Mouse (Mus musculus) erythroblast, adult 5-6 weeks (primary cell): Measurements from ENCODE around the gene Pmepa1. TPM values are rescaled to one million over a fixed set of nuclear protein-coding genes. Genes with fewer than 3 reads are reported as not detected.

Experiments used
- ATAC-seq: replicated peaks from 2 replicates; pipeline ENCODE4 v1.8.0; 2016; ENCODE audit warnings: moderate number of reproducible peaks, mild to moderate bottlenecking, moderate TSS enrichment, inconsistent platforms; ENCODE audit not compliant: poor library complexity, low FRiP score, severe bottlenecking
- total RNA-seq, 2 experiments: library from RNA; stranded (forward) in 1 of 2; stranded (reverse) in 1 of 2; fragments of 150-400 nt in 1 of 2; fragments of 200-764, 138-1000 nt in 1 of 2; gene quantifications; 2 replicates each; pipeline versions ENCODE4 v1.2.3 to v1.2.4; 2015 to 2017; ENCODE audit warnings: low replicate concordance in 2 of 2

The Pmepa1 gene
- total RNA-seq (2015; ENCODE audit: low replicate concordance) (0.96 TPM in 1 of 2 replicates, not detected in the other), total RNA-seq (2017; ENCODE audit: low replicate concordance) (not detected in 2 replicates)

GRCm38 (mm10) chr2:173276409-173276808 is at the start of gene Pmepa1:
Pmepa1 (minus strand) TSS chr2:173276533.
- no peak for ATAC-seq

- ATAC-seq: no peak
Measured at GRCm38 (mm10) chr2:173321754-173322153, 45.4 kb upstream of the Pmepa1 start.

- no peak for ATAC-seq
Measured at GRCm38 (mm10) chr2:173321194-173321593, 44.9 kb upstream of the Pmepa1 start.

- ATAC-seq: no peak
Measured at GRCm38 (mm10) chr2:173314291-173314690, 38.0 kb upstream of the Pmepa1 start.

- no peak for ATAC-seq
Measured at GRCm38 (mm10) chr2:173308486-173308885, 32.2 kb upstream of the Pmepa1 start.

GRCm38 (mm10) chr2:173307984-173308383 is 31.7 kb upstream of the Pmepa1 start:
- ATAC-seq: no peak

GRCm38 (mm10) chr2:173307561-173307960 is 31.2 kb upstream of the Pmepa1 start:
- ATAC-seq: no peak

- ATAC-seq: no peak
Measured at GRCm38 (mm10) chr2:173306734-173307525, 30.6 kb upstream of the Pmepa1 start.

- ATAC-seq: no peak
Measured at GRCm38 (mm10) chr2:173305011-173305410, 28.7 kb upstream of the Pmepa1 start.

GRCm38 (mm10) chr2:173300663-173301630 is 24.6 kb upstream of the Pmepa1 start:
- no peak for ATAC-seq

- ATAC-seq: no peak
Measured at GRCm38 (mm10) chr2:173296408-173296807, 20.1 kb upstream of the Pmepa1 start.

- ATAC-seq: no peak
Measured at GRCm38 (mm10) chr2:173293042-173293441, 16.7 kb upstream of the Pmepa1 start.

- no peak for ATAC-seq
Measured at GRCm38 (mm10) chr2:173292551-173292950, 16.2 kb upstream of the Pmepa1 start.

GRCm38 (mm10) chr2:173290981-173291380 is 14.6 kb upstream of the Pmepa1 start:
- ATAC-seq: no peak

GRCm38 (mm10) chr2:173289928-173290327 is 13.6 kb upstream of the Pmepa1 start:
- no peak for ATAC-seq

GRCm38 (mm10) chr2:173285816-173286538 is 9.6 kb upstream of the Pmepa1 start:
- no peak for ATAC-seq

GRCm38 (mm10) chr2:173284771-173285170 is 8.4 kb upstream of the Pmepa1 start:
- no peak for ATAC-seq

- no peak for ATAC-seq
Measured at GRCm38 (mm10) chr2:173282191-173282590, 5.9 kb upstream of the Pmepa1 start.

- ATAC-seq: no peak
Measured at GRCm38 (mm10) chr2:173281021-173281937, 4.9 kb upstream of the Pmepa1 start.
